Mouse (Mus musculus): ENCODE results near the gene Draxin.
"Not testable (repeated sequence)": the region's sequence is repeated elsewhere in the genome, so short reads cannot be mapped to it uniquely, and the experiment has no call there.

The Draxin gene

DNA sequence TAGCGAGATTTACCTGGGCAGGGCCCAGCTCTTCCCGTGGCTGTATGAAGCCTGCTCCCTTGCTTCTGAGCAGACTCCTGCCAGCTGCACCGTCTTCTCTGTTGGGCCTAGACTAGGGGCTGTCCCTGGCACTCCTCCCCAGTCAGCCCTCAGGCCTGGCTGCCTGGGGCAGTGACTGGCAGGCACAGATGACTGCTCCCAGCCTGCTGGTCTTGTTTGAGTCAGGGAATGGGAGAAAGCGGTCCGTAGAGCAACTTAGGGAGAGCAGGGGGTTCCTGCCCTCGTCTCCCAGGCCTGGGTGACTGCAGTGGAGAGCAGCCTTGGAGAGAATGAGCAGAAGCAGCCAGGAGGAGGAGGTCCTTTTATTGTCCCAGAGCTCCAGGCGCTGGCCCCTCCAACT lies 74.3 kb downstream of the Draxin start:
- no peak for DNase-seq (ENCODE audit: low read depth)

DNA sequence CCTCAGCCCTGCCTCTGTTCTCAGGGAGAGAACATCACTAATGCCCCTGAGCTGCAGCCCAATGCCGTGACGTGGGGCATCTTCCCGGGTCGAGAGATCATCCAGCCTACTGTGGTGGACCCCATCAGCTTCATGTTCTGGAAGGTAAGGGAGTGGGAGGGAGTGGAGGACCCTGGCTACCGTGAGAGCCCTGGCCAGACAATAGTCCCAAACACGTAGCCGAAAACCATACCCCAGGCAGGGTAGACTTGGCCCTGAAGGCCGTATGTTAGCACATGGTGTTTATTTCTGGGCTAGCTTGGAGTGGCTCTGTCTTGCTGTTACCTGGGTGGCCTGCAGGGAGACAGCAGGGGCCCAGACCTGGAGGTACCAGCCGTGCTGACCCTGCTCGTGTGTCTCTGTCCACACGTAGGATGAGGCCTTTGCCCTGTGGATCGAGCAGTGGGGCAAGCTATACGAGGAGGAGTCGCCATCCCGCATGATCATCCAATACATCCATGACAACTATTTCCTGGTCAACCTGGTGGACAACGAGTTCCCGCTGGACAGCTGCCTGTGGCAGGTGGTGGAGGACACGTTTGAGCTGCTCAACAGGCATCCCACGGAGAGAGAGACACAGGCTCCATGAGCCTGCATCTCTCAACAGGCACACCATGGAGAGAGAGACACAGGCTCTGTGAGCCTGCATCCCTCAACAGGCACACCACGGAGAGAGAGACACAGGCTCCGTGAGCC lies 75.4 kb downstream of the Draxin start:
- DNase-seq (ENCODE audit: low read depth): no peak

DNA sequence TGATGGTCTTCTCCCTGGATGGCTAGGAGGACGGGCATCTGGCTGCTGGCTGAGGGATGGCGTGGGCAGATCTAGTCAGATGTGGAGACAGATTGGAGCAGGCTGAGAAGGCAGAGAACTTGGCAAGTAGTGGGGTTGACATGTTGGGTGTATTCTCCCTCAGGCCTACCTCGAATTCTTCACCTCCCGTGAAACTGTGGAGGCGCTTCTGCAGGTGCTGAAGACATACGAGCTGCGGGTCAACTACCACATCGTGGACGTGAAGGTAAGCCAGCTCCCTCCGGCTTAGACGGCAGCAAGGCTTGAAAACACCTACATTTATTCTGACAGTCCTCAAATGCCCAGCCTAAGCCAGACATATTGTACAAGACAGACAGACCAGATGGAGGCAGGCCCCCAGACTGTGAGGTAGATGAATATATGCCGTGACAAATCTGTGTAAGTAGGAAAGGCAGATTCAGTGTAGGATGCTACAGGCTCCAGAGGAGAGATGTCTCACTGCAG lies 77.0 kb downstream of the Draxin start:
- DNase-seq (ENCODE audit: low read depth): no peak

DNA sequence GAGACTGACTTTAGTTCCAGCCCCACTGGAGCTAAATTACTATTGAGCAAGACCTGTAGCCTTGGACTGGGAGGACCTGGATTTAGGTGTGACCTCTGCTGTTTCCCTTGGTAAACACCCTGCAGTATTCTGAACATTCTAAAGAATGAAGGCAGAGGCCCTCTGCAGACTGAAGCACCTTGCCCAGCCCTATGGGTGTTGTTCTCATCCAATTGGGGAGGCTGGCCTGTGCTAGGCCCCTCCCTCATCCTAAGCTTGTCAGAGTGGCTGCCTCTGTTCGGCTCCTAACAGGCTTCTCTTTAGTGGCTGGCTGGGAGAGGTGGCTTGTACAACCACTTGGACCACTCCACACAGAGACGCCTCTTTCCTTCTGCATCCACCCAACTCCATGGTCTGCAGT lies 77.5 kb downstream of the Draxin start:
- DNase-seq (ENCODE audit: low read depth): no peak

DNA sequence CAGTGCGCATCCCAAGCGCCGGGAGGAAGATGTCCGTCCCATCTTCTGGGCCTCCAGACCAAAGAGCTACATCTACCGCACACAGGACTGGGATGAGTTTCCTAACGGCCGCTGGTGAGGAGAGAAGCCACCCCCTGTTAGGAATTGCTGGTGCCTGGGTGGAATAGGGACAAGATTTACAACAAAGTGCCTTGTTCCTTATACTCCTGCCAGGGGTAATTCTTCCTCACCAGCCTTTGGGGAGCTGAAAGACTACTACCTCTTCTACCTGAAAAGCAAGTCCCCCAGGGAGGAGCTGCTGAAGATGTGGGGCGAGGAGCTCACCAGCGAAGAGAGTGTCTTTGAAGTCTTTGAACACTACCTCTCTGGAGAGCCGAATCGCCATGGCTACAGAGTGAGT lies 78.6 kb downstream of the Draxin start:
- DNase-seq (ENCODE audit: low read depth): no peak

DNA sequence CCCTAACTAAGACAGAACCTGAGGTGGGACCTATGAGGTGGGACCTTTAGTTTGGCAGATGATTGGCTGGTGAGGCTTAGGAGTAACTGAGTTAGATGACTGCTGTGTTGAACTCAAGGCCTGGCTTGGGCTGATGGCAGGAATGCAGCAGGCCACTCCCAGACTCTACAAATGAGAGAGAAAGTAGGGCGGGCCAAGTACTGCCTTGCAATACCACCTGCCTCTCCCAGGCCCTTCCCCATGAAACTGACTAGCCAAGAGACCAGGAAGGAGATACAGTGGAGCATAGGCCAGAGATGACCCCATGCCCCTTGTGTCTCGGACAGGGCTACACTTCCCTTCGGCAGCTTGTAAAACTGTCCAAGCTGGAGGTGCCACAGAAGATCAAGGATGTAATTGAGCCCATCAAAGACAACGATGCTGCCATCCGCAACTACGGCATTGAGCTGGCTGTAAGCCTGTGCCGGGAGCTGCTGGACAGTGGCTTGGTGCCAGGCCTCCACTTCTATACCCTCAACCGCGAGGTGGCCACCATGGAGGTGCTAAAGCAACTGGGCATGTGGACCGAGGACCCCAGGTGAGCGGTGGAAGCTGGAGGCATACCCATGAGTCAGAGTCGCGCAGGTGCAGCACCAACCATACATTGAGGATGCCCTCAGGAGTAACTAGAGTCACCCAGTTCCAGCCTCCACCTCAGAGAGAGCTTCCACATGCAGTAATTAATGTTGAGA lies 79.3 kb downstream of the Draxin start:
- DNase-seq (ENCODE audit: low read depth): no peak

DNA sequence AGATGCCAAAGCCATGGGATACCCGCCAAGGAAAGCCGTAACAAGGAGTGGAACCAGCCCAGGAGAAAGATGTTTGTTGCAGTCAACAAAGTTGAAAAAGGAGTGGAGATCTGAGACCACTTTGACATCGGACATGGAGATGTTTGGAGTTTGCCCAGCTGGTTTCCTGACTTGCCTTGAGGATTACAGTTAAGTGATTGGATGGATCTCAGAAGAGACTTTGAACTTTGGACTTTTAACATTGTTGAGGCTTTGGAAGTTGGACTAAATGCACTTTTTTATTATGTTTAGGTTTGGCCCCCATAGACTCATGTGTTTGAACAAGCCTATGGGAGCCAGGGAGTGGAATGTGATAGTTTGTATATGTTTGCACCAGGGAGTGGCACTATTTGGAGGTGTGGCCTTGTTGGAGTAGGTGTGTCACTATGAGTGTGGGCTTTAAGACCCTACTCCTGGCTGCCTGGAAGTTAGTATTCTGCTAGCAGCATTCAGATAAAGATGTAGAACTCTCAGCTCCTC lies 80.0 kb downstream of the Draxin start:
- DNase-seq (ENCODE audit: low read depth): not testable (repeated sequence)

All from fibroblast of lung, adult 2 months (primary cell).